Comparison of ENCODE assay signal across 8 mouse cellular contexts in genomic region chr1:137332108-137332769, GRCm38 (mm10).
A peak's percentile ranks its signal among the peaks of the same experiment; 100 is the strongest.
DNase-seq lines count a peak whose midpoint lies in the region; ATAC-seq and TF ChIP-seq lines count a peak whose summit lies in the region.

No protein-coding gene starts in this region.

- no peaks in the 10 kb centered on the region for H3K27me3 ChIP-seq in embryonic facial prominence, embryonic 12.5 days
- no peaks in the 10 kb centered on the region for H3K27me3 ChIP-seq in intestine, embryonic 15.5 days (replicated peaks)

- H3K27ac ChIP-seq in layer of hippocampus, adult 2 months, result peak overlapping the region; percentile 36
- peak overlapping the region; percentile 82 for H3K27ac ChIP-seq in embryonic facial prominence, embryonic 12.5 days
- H3K27ac ChIP-seq in intestine, embryonic 15.5 days, result 0 out of 2 replicates have a peak overlapping the region, but pooled peaks have one; percentile 17

- H3K36me3 ChIP-seq in embryonic facial prominence, embryonic 12.5 days, result no peaks in the 10 kb centered on the region
- H3K36me3 ChIP-seq in intestine, embryonic 15.5 days, result no peaks in the 10 kb centered on the region

- TF ChIP-seq CTCF in layer of hippocampus, adult 2 months (conservative IDR thresholded peaks at IDR 0.05), result peak; percentile 63

- no peak overlapping the region for H3K4me2 ChIP-seq in embryonic facial prominence, embryonic 12.5 days (replicated peaks)
- H3K4me2 ChIP-seq in intestine, embryonic 15.5 days (replicated peaks), result no peak overlapping the region

- H3K9ac ChIP-seq in embryonic facial prominence, embryonic 12.5 days, result no peak overlapping the region
- no peak overlapping the region for H3K9ac ChIP-seq in intestine, embryonic 15.5 days

- WGBS in embryonic facial prominence, embryonic 12.5 days, result 40% methylated on average over 8 of the region's 8 CpGs
- WGBS in intestine, embryonic 15.5 days, result 37% methylated on average over 8 of the region's 8 CpGs

- no peak overlapping the region for H3K4me3 ChIP-seq in layer of hippocampus, adult 2 months
- no peak overlapping the region for H3K4me3 ChIP-seq in embryonic facial prominence, embryonic 12.5 days
- H3K4me3 ChIP-seq in intestine, embryonic 15.5 days (replicated peaks), result no peak overlapping the region

- intact Hi-C loops in heart, postnatal 14 days (cut with DNase I), result loop anchor here (10.0 kb wide), 4 partner anchors 263 to 713 kb away; no protein-coding TSS in a partner anchor

- H3K9me3 ChIP-seq in embryonic facial prominence, embryonic 12.5 days, result no peaks in the 10 kb centered on the region
- no peaks in the 10 kb centered on the region for H3K9me3 ChIP-seq in intestine, embryonic 15.5 days

- ATAC-seq in embryonic facial prominence, embryonic 12.5 days (ENCODE audit: insufficient number of reproducible peaks, insufficient read depth, low FRiP score, low TSS enrichment), result peak; percentile 64; the same call in 1 of the 2 replicates
- peak; percentile 56 for ATAC-seq in intestine, embryonic 15.5 days

- DNase-seq in layer of hippocampus, adult 2 months (ENCODE audit: low spot score in 2 of 2), result peak in 1 of 2 experiments; percentile 39
- DNase-seq in layer of hippocampus, postnatal 36 days, result no peak
- peak; percentile 27 for DNase-seq in lung, postnatal 14 days
- DNase-seq in adrenal gland, adult 18-20 months (ENCODE audit: low spot score in 2 of 2), result no peak
- no peak for DNase-seq in urinary bladder, postnatal 25 days (ENCODE audit: low spot score)
- no peak for DNase-seq in heart, postnatal 14 days

- no peaks in the 10 kb centered on the region for H3K4me1 ChIP-seq in embryonic facial prominence, embryonic 12.5 days
- no peaks in the 10 kb centered on the region for H3K4me1 ChIP-seq in intestine, embryonic 15.5 days (replicated peaks)

Comparison
In these comparisons a context has a peak if more than half of its experiments do, and no peak if none do; other contexts are left out.
1. H3K27ac ChIP-seq: peak in every context shown above with its lines; median percentile 82 in embryonic facial prominence, embryonic 12.5 days; 36 in layer of hippocampus, adult 2 months; 17 in intestine, embryonic 15.5 days.